Mouse (Mus musculus) kidney, embryonic 14.5 days (tissue): ENCODE measurements at regions not wholly inside any gene's neighbourhood (a gene's known extent, or its start where the extent isn't known, plus 50 kb on each side); places are given as distances from the start of the nearest gene placed in this dataset.

Experiments used
- ATAC-seq: fragments of 200-750 bp; cut with Nextera tagmentation; 2 replicates; pipeline ENCODE4 v1.8.0; 2017; ENCODE audit warnings: moderate number of reproducible peaks, mild to moderate bottlenecking, moderate TSS enrichment, moderate library complexity; ENCODE audit not compliant: low FRiP score, low TSS enrichment
- H3K27ac ChIP-seq: fragments of 300-500 bp; sonication (generic); 2 replicates; pipeline ENCODE4 v1.5.1; 2014; ENCODE audit warnings: low read depth, mild to moderate bottlenecking, low read length, moderate library complexity, mixed read lengths
- H3K27me3 ChIP-seq: fragments of 300-500 bp; sonication (generic); 2 replicates; pipeline ENCODE4 v1.6.1; 2014; ENCODE audit warnings: mild to moderate bottlenecking, low read length; ENCODE audit not compliant: control insufficient read depth, insufficient read depth
- H3K36me3 ChIP-seq: fragments of 300-500 bp; sonication (generic); 2 replicates; pipeline ENCODE4 v1.6.1; 2014; ENCODE audit warnings: low read length, mixed read lengths; ENCODE audit not compliant: control insufficient read depth, insufficient read depth
- H3K4me1 ChIP-seq: fragments of 300-500 bp; sonication (generic); 2 replicates; pipeline ENCODE4 v1.6.1; 2014; ENCODE audit warnings: low read length, mixed read lengths; ENCODE audit not compliant: control insufficient read depth, insufficient read depth
- H3K4me2 ChIP-seq: fragments of 300-500 bp; sonication (generic); replicated peaks from 2 replicates; pipeline ENCODE4 v1.6.1; 2014; ENCODE audit warnings: low read depth, mild to moderate bottlenecking, low read length
- H3K4me3 ChIP-seq: fragments of 300-500 bp; sonication (generic); 2 replicates; pipeline ENCODE4 v1.5.1; 2014; ENCODE audit warnings: mild to moderate bottlenecking, low read length
- H3K9ac ChIP-seq: fragments of 300-500 bp; sonication (generic); 2 replicates; pipeline ENCODE4 v1.6.1; 2014; ENCODE audit warnings: low read depth, mild to moderate bottlenecking, low read length, moderate library complexity
- H3K9me3 ChIP-seq: fragments of 300-500 bp; sonication (generic); 2 replicates; pipeline ENCODE4 v1.6.1; 2016; ENCODE audit warnings: low read length; ENCODE audit not compliant: control insufficient read depth
- WGBS: fragments of 180-500 bp; shearing (Covaris S2); extraction: QIAGEN DNeasy Blood & Tissue Kit; methylation state at CpG from one replicate; pipeline ENCODE4 v1.1.7; 2014; 5-methylcytosine and 5-hydroxymethylcytosine counted together

- Histone ChIP-seq H3K9ac (no peak overlapping the region), H3K27me3 (no peaks in the 10 kb centered on the region), H3K36me3 (no peaks in the 10 kb centered on the region), H3K27ac (no peak overlapping the region), H3K4me3 (no peak overlapping the region), H3K4me2 (no peak overlapping the region), H3K9me3 (no peaks in the 10 kb centered on the region), H3K4me1 (no peaks in the 10 kb centered on the region)
- ATAC-seq = no peak
- 55% methylated on average over 13 of the region's 13 CpGs for WGBS
Measured at GRCm38 (mm10) chr12:12541076-12542070, 279.4 kb downstream of the Fam49a start.

GRCm38 (mm10) chr12:12539291-12539690, 277.4 kb downstream of the Fam49a start:
- no peaks in the 10 kb centered on the region for H3K27me3 ChIP-seq
- H3K36me3 ChIP-seq = no peaks in the 10 kb centered on the region
- no peak for ATAC-seq
- no peaks in the 10 kb centered on the region for H3K4me1 ChIP-seq
- no peak overlapping the region for H3K4me2 ChIP-seq
- no peaks in the 10 kb centered on the region for H3K9me3 ChIP-seq
- no peak overlapping the region for H3K4me3 ChIP-seq
- H3K27ac ChIP-seq = no peak overlapping the region
- WGBS = 75% methylated on average over 3 of the region's 3 CpGs
- H3K9ac ChIP-seq = no peak overlapping the region

- no peaks in the 10 kb centered on the region for H3K36me3 ChIP-seq
- WGBS = 7% methylated on average over 2 of the region's 2 CpGs
- no peaks in the 10 kb centered on the region for H3K9me3 ChIP-seq
- no peak overlapping the region for H3K9ac ChIP-seq
- H3K27ac ChIP-seq = no peak overlapping the region
- ATAC-seq = no peak
- no peaks in the 10 kb centered on the region for H3K27me3 ChIP-seq
- no peak overlapping the region for H3K4me3 ChIP-seq
- H3K4me2 ChIP-seq = no peak overlapping the region
- H3K4me1 ChIP-seq = no peaks in the 10 kb centered on the region
Measured at GRCm38 (mm10) chr12:12534779-12535178, 272.8 kb downstream of the Fam49a start.

- H3K27ac ChIP-seq = no peak overlapping the region
Measured at GRCm38 (mm10) chr12:12530796-12531195, 268.9 kb downstream of the Fam49a start.

GRCm38 (mm10) chr12:12529541-12529940, 267.6 kb downstream of the Fam49a start:
- WGBS = 91% methylated on average over 5 of the region's 5 CpGs
- Histone ChIP-seq H3K36me3 (no peaks in the 10 kb centered on the region), H3K9ac (no peak overlapping the region), H3K4me3 (no peak overlapping the region), H3K4me1 (no peaks in the 10 kb centered on the region), H3K27me3 (no peaks in the 10 kb centered on the region), H3K9me3 (no peaks in the 10 kb centered on the region), H3K27ac (no peak overlapping the region), H3K4me2 (no peak overlapping the region)
- ATAC-seq = no peak

More at GRCm38 (mm10) chr12:12530796-12531195, 268.9 kb downstream of the Fam49a start:
- Histone ChIP-seq H3K4me3 (no peak overlapping the region), H3K4me1 (no peaks in the 10 kb centered on the region), H3K36me3 (no peaks in the 10 kb centered on the region), H3K4me2 (no peak overlapping the region), H3K9me3 (no peaks in the 10 kb centered on the region), H3K27me3 (no peaks in the 10 kb centered on the region), H3K9ac (no peak overlapping the region)
- 58% methylated on average over 6 of the region's 6 CpGs for WGBS
- peak; percentile 35; the same call in 1 of the 2 replicates for ATAC-seq

GRCm38 (mm10) chr12:12528478-12528981, 266.6 kb downstream of the Fam49a start:
- Histone ChIP-seq H3K4me2 (no peak overlapping the region), H3K9me3 (no peaks in the 10 kb centered on the region), H3K27me3 (no peaks in the 10 kb centered on the region), H3K4me1 (no peaks in the 10 kb centered on the region), H3K36me3 (no peaks in the 10 kb centered on the region), H3K9ac (no peak overlapping the region), H3K27ac (no peak overlapping the region), H3K4me3 (no peak overlapping the region)
- ATAC-seq = no peak
- 51% methylated on average over 3 of the region's 3 CpGs for WGBS

GRCm38 (mm10) chr12:12527766-12528477, 266.0 kb downstream of the Fam49a start:
- 44% methylated on average over 7 of the region's 7 CpGs for WGBS
- H3K4me3 ChIP-seq = no peak overlapping the region
- no peaks in the 10 kb centered on the region for H3K27me3 ChIP-seq
- no peaks in the 10 kb centered on the region for H3K9me3 ChIP-seq
- H3K9ac ChIP-seq = no peak overlapping the region
- no peak overlapping the region for H3K27ac ChIP-seq
- H3K4me2 ChIP-seq = no peak overlapping the region
- no peaks in the 10 kb centered on the region for H3K4me1 ChIP-seq
- no peaks in the 10 kb centered on the region for H3K36me3 ChIP-seq
- ATAC-seq = no peak

GRCm38 (mm10) chr12:12527366-12527765, 265.4 kb downstream of the Fam49a start:
- no peak for ATAC-seq
- 70% methylated on average over 3 of the region's 3 CpGs for WGBS

More at GRCm38 (mm10) chr12:12527366-12527765, 265.4 kb downstream of the Fam49a start:
- Histone ChIP-seq H3K27me3 (no peaks in the 10 kb centered on the region), H3K27ac (no peak overlapping the region), H3K4me1 (no peaks in the 10 kb centered on the region), H3K4me3 (no peak overlapping the region), H3K36me3 (no peaks in the 10 kb centered on the region), H3K9me3 (no peaks in the 10 kb centered on the region), H3K4me2 (no peak overlapping the region), H3K9ac (no peak overlapping the region)
